Mouse (Mus musculus) retina, postnatal 7 days (tissue): ENCODE data around the gene Wnt9b.

Source experiments
- DNase-seq: peaks from one replicate; pipeline ENCODE4 v3.0.0-alpha.2; 2012; ENCODE audit warnings: low read depth, low spot score

Wnt9b gene

GRCm38 (mm10) chr11:103683667-103684334 lies 65.8 kb downstream of the Wnt9b start:
- no peak for DNase-seq
